Comparison of ENCODE assay signal across 19 mouse cellular contexts in genomic region chr10:20105575-20105974, GRCm38 (mm10). TPM values are rescaled to one million over a fixed set of nuclear protein-coding genes. Genes with fewer than 3 reads are reported as not detected.
A peak's percentile ranks its signal among the peaks of the same experiment; 100 is the strongest.
DNase-seq lines count a peak whose midpoint lies in the region; ATAC-seq and TF ChIP-seq lines count a peak whose summit lies in the region.
"Had no signal": no experiment of that assay in that cellular context is flagged by ENCODE, and none has a peak within 500 bp of the region (broad histone marks: within the 10 kb centered on the region; RNA-seq: fewer than 3 reads in every experiment).

No protein-coding gene starts in this region.

- WGBS in midbrain, embryonic 11.5 days, result 88% methylated on average over 4 of the region's 4 CpGs
- WGBS in midbrain, embryonic 16.5 days, result 83% methylated on average over 4 of the region's 4 CpGs
- 77% methylated on average over 4 of the region's 4 CpGs for WGBS in bone marrow, adult 2 months

- H3K4me2 ChIP-seq in midbrain, embryonic 11.5 days, result no peak overlapping the region
- no peak overlapping the region for H3K4me2 ChIP-seq in midbrain, embryonic 16.5 days (ENCODE audit: low read length)
- H3K4me2 ChIP-seq in myocyte (ENCODE audit: low read depth), result peak overlapping the region; percentile 28
- H3K4me2 ChIP-seq: embryonic facial prominence, embryonic 12.5 days had no signal

- H3K36me3 ChIP-seq in midbrain, embryonic 11.5 days (ENCODE audit: control insufficient read depth, insufficient read depth, low read length), result no peaks in the 10 kb centered on the region
- H3K36me3 ChIP-seq in midbrain, embryonic 16.5 days (ENCODE audit: control insufficient read depth, insufficient read depth, low read length), result no peaks in the 10 kb centered on the region
- no peaks in the 10 kb centered on the region for H3K36me3 ChIP-seq in myocyte (ENCODE audit: control insufficient read depth, insufficient read depth)
- H3K36me3 ChIP-seq: embryonic facial prominence, embryonic 12.5 days; limb, embryonic 10.5 days had no signal

- ATAC-seq in midbrain, embryonic 11.5 days (ENCODE audit: low FRiP score), result no peak
- no peak for ATAC-seq in midbrain, embryonic 16.5 days
- ATAC-seq: forebrain, embryonic 16.5 days had no signal

- no peak overlapping the region for H3K9ac ChIP-seq in midbrain, embryonic 11.5 days (ENCODE audit: low read length)
- H3K9ac ChIP-seq in midbrain, embryonic 16.5 days (ENCODE audit: low read depth, low read length), result no peak overlapping the region
- H3K9ac ChIP-seq: embryonic facial prominence, embryonic 12.5 days had no signal

- no peak for TF ChIP-seq POLR2A in bone marrow, adult 2 months (IDR thresholded peaks at IDR 0.05; ENCODE audit: borderline replicate concordance, control insufficient read depth, low read depth, low read length)
- TF ChIP-seq POLR2A in myocyte (IDR thresholded peaks at IDR 0.05; ENCODE audit: insufficient read length, low read depth), result no peak

- H3K4me3 ChIP-seq in gastrocnemius, adult 2 months, result no peak overlapping the region
- no peak overlapping the region for H3K4me3 ChIP-seq in midbrain, embryonic 11.5 days (ENCODE audit: low read depth, low read length)
- H3K4me3 ChIP-seq in midbrain, embryonic 16.5 days (ENCODE audit: low read depth, low read length), result no peak overlapping the region
- no peak overlapping the region for H3K4me3 ChIP-seq in bone marrow, adult 2 months (replicated peaks; ENCODE audit: control insufficient read depth, low read depth, low read length)
- no peak overlapping the region for H3K4me3 ChIP-seq in myocyte
- H3K4me3 ChIP-seq: embryonic facial prominence, embryonic 12.5 days; limb, embryonic 10.5 days had no signal

- H3K4me1 ChIP-seq in midbrain, embryonic 11.5 days (ENCODE audit: control insufficient read depth, insufficient read depth, low read length), result no peaks in the 10 kb centered on the region
- no peaks in the 10 kb centered on the region for H3K4me1 ChIP-seq in midbrain, embryonic 16.5 days (ENCODE audit: control insufficient read depth, insufficient read depth, low read length)
- peaks cover 7% of the 10 kb centered on the region; the same call in 1 of the 2 replicates for H3K4me1 ChIP-seq in bone marrow, adult 2 months (ENCODE audit: control insufficient read depth, insufficient read depth, low read length)
- H3K4me1 ChIP-seq: embryonic facial prominence, embryonic 12.5 days; limb, embryonic 10.5 days had no signal

- no peak for DNase-seq in gastrocnemius, adult 2 months
- DNase-seq in gastrocnemius, postnatal 14 days, result no peak
- peak; percentile 8 for DNase-seq in midbrain, embryonic 11.5 days (ENCODE audit: low spot score, missing footprints)
- no peak for DNase-seq in layer of hippocampus, postnatal 36 days
- DNase-seq in embryo, embryonic 9.5 days (ENCODE audit: extremely low spot score), result no peak
- DNase-seq: adrenal gland, postnatal 25 days; kidney, postnatal 36 days; layer of hippocampus, adult 9-11 months; lung, postnatal 14 days; retina, postnatal 1 day; right cerebral cortex, postnatal 4 days; thymus, postnatal 14 days had no signal

- TF ChIP-seq CTCF in gastrocnemius, adult 2 months (IDR thresholded peaks at IDR 0.05), result no peak
- no peak for TF ChIP-seq CTCF in bone marrow, adult 2 months (IDR thresholded peaks at IDR 0.05; ENCODE audit: control insufficient read depth, insufficient read depth, low read length)

- no peaks in the 10 kb centered on the region for H3K79me2 ChIP-seq in myocyte (ENCODE audit: control insufficient read depth, insufficient read depth)

- H3K9me3 ChIP-seq in midbrain, embryonic 11.5 days (ENCODE audit: control insufficient read depth, low read length), result no peaks in the 10 kb centered on the region
- H3K9me3 ChIP-seq in midbrain, embryonic 16.5 days (replicated peaks; ENCODE audit: control insufficient read depth, low read length, poor library complexity, severe bottlenecking), result no peaks in the 10 kb centered on the region
- H3K9me3 ChIP-seq: embryonic facial prominence, embryonic 12.5 days; limb, embryonic 10.5 days had no signal

- H3K27me3 ChIP-seq in midbrain, embryonic 11.5 days (ENCODE audit: control insufficient read depth, insufficient read depth, low read length), result no peaks in the 10 kb centered on the region
- no peaks in the 10 kb centered on the region for H3K27me3 ChIP-seq in midbrain, embryonic 16.5 days (ENCODE audit: control insufficient read depth, insufficient read depth, low read depth, low read length)
- H3K27me3 ChIP-seq in myocyte (ENCODE audit: control insufficient read depth, insufficient read depth, insufficient read length), result no peaks in the 10 kb centered on the region
- H3K27me3 ChIP-seq: embryonic facial prominence, embryonic 12.5 days had no signal

- H3ac ChIP-seq in myocyte (ENCODE audit: control insufficient read depth, insufficient read length), result no peak overlapping the region

- H3K27ac ChIP-seq in gastrocnemius, adult 2 months, result peak overlapping the region; percentile 79
- no peak overlapping the region for H3K27ac ChIP-seq in midbrain, embryonic 11.5 days (ENCODE audit: low read depth, low read length)
- H3K27ac ChIP-seq in midbrain, embryonic 16.5 days (ENCODE audit: low read length), result no peak overlapping the region
- peak overlapping the region; percentile 64 for H3K27ac ChIP-seq in bone marrow, adult 2 months (ENCODE audit: control insufficient read depth, insufficient read depth, low read depth, low read length, poor library complexity)
- H3K27ac ChIP-seq: embryonic facial prominence, embryonic 12.5 days; limb, embryonic 10.5 days; stomach, postnatal 0 days had no signal

- intact Hi-C loops in gastrocnemius, adult 2 months (cut with DNase I), result no loop called here
- intact Hi-C loops in gastrocnemius, postnatal 14 days (cut with DNase I; ENCODE audit: low total_unique reads), result no loop called here

TF ChIP-seq in myocyte, 11 proteins besides CTCF, POLR2A, EP300 and RAD21:
- TF ChIP-seq USF1 (IDR thresholded peaks at IDR 0.05; ENCODE audit: low read depth), result no peak
- TF ChIP-seq REST (IDR thresholded peaks at IDR 0.05; ENCODE audit: insufficient read depth, insufficient read length), result no peak
- TF ChIP-seq E2F4 (IDR thresholded peaks at IDR 0.05; ENCODE audit: insufficient read depth), result no peak
- TF ChIP-seq CEBPB (IDR thresholded peaks at IDR 0.05; ENCODE audit: insufficient read depth, poor library complexity, severe bottlenecking), result no peak
- no peak for TF ChIP-seq MYOD1 (IDR thresholded peaks at IDR 0.05; ENCODE audit: control insufficient read depth in 1 of 3, insufficient read length in 2 of 3, low read depth in 2 of 3)
- TF ChIP-seq MYOG (IDR thresholded peaks at IDR 0.05; ENCODE audit: control insufficient read depth in 1 of 3, insufficient read depth in 1 of 3, insufficient read length in 2 of 3, low read depth in 2 of 3), result no peak
- no peak for TF ChIP-seq TCF12 (IDR thresholded peaks at IDR 0.05; ENCODE audit: insufficient read depth, poor library complexity, severe bottlenecking)
- no peak for TF ChIP-seq MAX (IDR thresholded peaks at IDR 0.05; ENCODE audit: low read depth)
- no peak for TF ChIP-seq POLR2AphosphoS2 (IDR thresholded peaks at IDR 0.05; ENCODE audit: insufficient read length, low read depth)
- TF ChIP-seq TCF3 (IDR thresholded peaks at IDR 0.05; ENCODE audit: insufficient read length, low read depth), result no peak
- TF ChIP-seq SRF (IDR thresholded peaks at IDR 0.05; ENCODE audit: control insufficient read depth, insufficient read length, low read depth), result no peak

RNA-seq across cellular contexts. Expression of gene Map7, which starts 42.7 kb away (rescaled TPM):
- total RNA-seq in gastrocnemius, adult 2 months (2021), result 1 to 10 TPM; 3.9 to 4.9 TPM
- 1 to 10 TPM; 1.4 to 2.4 TPM for total RNA-seq in gastrocnemius, postnatal 14 days (2021)
- 5.6 and 6.3 TPM in 2 replicates for polyA plus RNA-seq in midbrain, embryonic 11.5 days (2014; fragmentation: Nextera tagmentation; extraction: Ambion mirVana)
- 8.5 and 10.3 TPM in 2 replicates for polyA plus RNA-seq in midbrain, embryonic 16.5 days (2015; fragmentation: Nextera tagmentation; extraction: Ambion mirVana)
- 17.3 and 18.4 TPM in 2 replicates for polyA plus RNA-seq in bone marrow, adult 2 months (2011; ENCODE audit: insufficient read depth, insufficient read length, low replicate concordance, missing spikeins)
- 0.01 TPM for polyA plus RNA-seq in myocyte (2012; fragmentation: generic; extraction: Trizol)
- total RNA-seq in layer of hippocampus, postnatal 36 days (2021), result 100 to 1,000 TPM; 104 to 121 TPM

Comparison
In these comparisons a context has a peak if more than half of its experiments do, and no peak if none do; other contexts are left out.
1. H3K27ac ChIP-seq: peak in gastrocnemius, adult 2 months (single experiment) and bone marrow, adult 2 months (single experiment); none in midbrain, embryonic 11.5 days (single experiment) and midbrain, embryonic 16.5 days (single experiment).